In genomic region chr5:5030431-5030830, GRCm38 (mm10) we compare ENCODE assay signal across 13 mouse cellular contexts.
"Had no signal": no experiment of that assay in that cellular context is flagged by ENCODE, and none has a peak within 500 bp of the region (broad histone marks: within the 10 kb centered on the region; RNA-seq: fewer than 3 reads in every experiment).

No protein-coding gene starts in this region.

- DNase-seq: gastrocnemius, adult 2 months; gastrocnemius, postnatal 10 days; gastrocnemius, postnatal 25 days; heart, postnatal 10 days; heart, postnatal 4 days; kidney, adult 18-20 months; kidney, adult 9 months; kidney, postnatal 14 days; kidney, postnatal 36 days; layer of hippocampus, adult 9-11 months; layer of hippocampus, postnatal 36 days; liver; liver, embryonic 13.5 days had no signal
